ENCODE assay signal across 24 mouse cellular contexts in the genomic region with DNA sequence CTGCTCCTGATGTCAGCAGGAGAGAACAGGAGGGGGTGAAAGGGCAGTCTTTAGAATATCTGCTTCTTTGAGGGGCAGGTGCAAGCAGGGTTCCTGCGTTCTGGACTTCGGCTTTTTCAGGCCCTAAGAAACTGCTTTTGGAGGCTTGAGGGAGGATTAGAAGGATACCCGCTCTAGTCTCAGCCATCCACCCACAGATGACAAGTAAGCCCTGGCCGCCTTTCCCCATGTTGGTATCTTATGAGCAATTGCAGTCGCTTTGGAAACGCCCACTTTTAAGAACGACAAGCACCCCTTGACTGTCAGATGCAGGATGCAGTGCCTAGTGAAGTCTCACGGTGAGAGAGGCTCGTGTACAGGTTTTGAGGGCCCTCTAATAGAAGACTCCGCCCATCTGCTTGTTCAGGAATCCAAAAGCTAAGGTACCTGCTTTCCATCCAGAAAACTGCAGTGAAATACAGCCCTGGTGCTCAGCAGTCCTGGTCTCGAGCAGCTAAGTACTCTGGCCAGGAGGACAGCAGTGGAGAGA. TPM values are rescaled to one million over a fixed set of nuclear protein-coding genes. Genes with fewer than 3 reads are reported as not detected.
A peak's percentile ranks its signal among the peaks of the same experiment; 100 is the strongest.
DNase-seq lines count a peak whose midpoint lies in the region; ATAC-seq and TF ChIP-seq lines count a peak whose summit lies in the region.
"Had no signal": no experiment of that assay in that cellular context is flagged by ENCODE, and none has a peak within 500 bp of the region (broad histone marks: within the 10 kb centered on the region; RNA-seq: fewer than 3 reads in every experiment).

No protein-coding gene starts in this region.

- H3K9me3 ChIP-seq in forebrain, embryonic 11.5 days (ENCODE audit: control insufficient read depth, low read length) = no peaks in the 10 kb centered on the region
- H3K9me3 ChIP-seq in forebrain, postnatal 0 days (ENCODE audit: low read length) = no peaks in the 10 kb centered on the region
- H3K9me3 ChIP-seq in liver, embryonic 12.5 days (replicated peaks) = no peaks in the 10 kb centered on the region
- H3K9me3 ChIP-seq in liver, postnatal 0 days (ENCODE audit: low read length) = no peaks in the 10 kb centered on the region
- H3K9me3 ChIP-seq in lung, embryonic 16.5 days (ENCODE audit: control insufficient read depth, low read length) = no peaks in the 10 kb centered on the region
- H3K9me3 ChIP-seq in stomach, postnatal 0 days (ENCODE audit: control insufficient read depth, low read length) = no peaks in the 10 kb centered on the region
- H3K9me3 ChIP-seq: forebrain, embryonic 15.5 days; heart, embryonic 15.5 days; hindbrain, embryonic 15.5 days; intestine, embryonic 15.5 days; midbrain, embryonic 15.5 days; neural tube, embryonic 13.5 days; stomach, embryonic 15.5 days had no signal

- no peaks in the 10 kb centered on the region for H3K27me3 ChIP-seq in forebrain, embryonic 11.5 days (ENCODE audit: control insufficient read depth, insufficient read depth, low read length)
- no peaks in the 10 kb centered on the region for H3K27me3 ChIP-seq in forebrain, postnatal 0 days (ENCODE audit: insufficient read depth, low read length)
- no peaks in the 10 kb centered on the region for H3K27me3 ChIP-seq in liver, embryonic 12.5 days (replicated peaks)
- no peaks in the 10 kb centered on the region for H3K27me3 ChIP-seq in liver, postnatal 0 days (ENCODE audit: insufficient read depth, low read length)
- H3K27me3 ChIP-seq in lung, embryonic 16.5 days (ENCODE audit: control insufficient read depth, insufficient read depth, low read depth, low read length) = no peaks in the 10 kb centered on the region
- no peaks in the 10 kb centered on the region for H3K27me3 ChIP-seq in stomach, postnatal 0 days (ENCODE audit: control insufficient read depth, insufficient read depth, low read length)
- H3K27me3 ChIP-seq: forebrain, embryonic 15.5 days; heart, embryonic 15.5 days; hindbrain, embryonic 15.5 days; intestine, embryonic 15.5 days; midbrain, embryonic 15.5 days; neural tube, embryonic 13.5 days; stomach, embryonic 15.5 days had no signal

- no peak overlapping the region for H3K4me3 ChIP-seq in forebrain, embryonic 11.5 days (ENCODE audit: low read depth, low read length)
- no peak overlapping the region for H3K4me3 ChIP-seq in forebrain, postnatal 0 days (ENCODE audit: low read depth, low read length)
- no peak overlapping the region for H3K4me3 ChIP-seq in liver, embryonic 12.5 days
- no peak overlapping the region for H3K4me3 ChIP-seq in liver, postnatal 0 days (ENCODE audit: low read depth, low read length)
- no peak overlapping the region for H3K4me3 ChIP-seq in lung, embryonic 16.5 days (ENCODE audit: low read length)
- no peak overlapping the region for H3K4me3 ChIP-seq in stomach, postnatal 0 days (ENCODE audit: low read depth, low read length)
- H3K4me3 ChIP-seq: forebrain, embryonic 15.5 days; heart, embryonic 15.5 days; hindbrain, embryonic 15.5 days; intestine, embryonic 15.5 days; midbrain, embryonic 15.5 days; neural tube, embryonic 13.5 days; stomach, embryonic 15.5 days had no signal

- no peaks in the 10 kb centered on the region; the same call in 1 of the 2 replicates for H3K36me3 ChIP-seq in forebrain, embryonic 11.5 days (ENCODE audit: control insufficient read depth, insufficient read depth, low read length)
- H3K36me3 ChIP-seq in forebrain, postnatal 0 days (ENCODE audit: insufficient read depth) = peaks cover 62% of the 10 kb centered on the region
- peaks cover 89% of the 10 kb centered on the region for H3K36me3 ChIP-seq in liver, embryonic 12.5 days
- H3K36me3 ChIP-seq in liver, postnatal 0 days (replicated peaks; ENCODE audit: insufficient read depth, low read length) = peaks cover 53% of the 10 kb centered on the region
- peaks cover 5% of the 10 kb centered on the region; the same call in 1 of the 2 replicates for H3K36me3 ChIP-seq in lung, embryonic 16.5 days (ENCODE audit: control insufficient read depth, insufficient read depth, low read length)
- peaks cover 11% of the 10 kb centered on the region; the same call in 1 of the 2 replicates for H3K36me3 ChIP-seq in stomach, postnatal 0 days (ENCODE audit: control insufficient read depth, insufficient read depth, low read length)

- no peak overlapping the region for H3K27ac ChIP-seq in forebrain, embryonic 11.5 days (ENCODE audit: low read depth, low read length)
- no peak overlapping the region for H3K27ac ChIP-seq in forebrain, postnatal 0 days (ENCODE audit: low read depth, low read length)
- peak overlapping the region; percentile 72 for H3K27ac ChIP-seq in liver, embryonic 12.5 days
- H3K27ac ChIP-seq in liver, postnatal 0 days (ENCODE audit: low read depth) = no peak overlapping the region
- peak overlapping the region; percentile 84 for H3K27ac ChIP-seq in lung, embryonic 16.5 days (ENCODE audit: low read length)
- H3K27ac ChIP-seq in stomach, postnatal 0 days (replicated peaks) = no peak overlapping the region
- H3K27ac ChIP-seq: forebrain, embryonic 15.5 days; hindbrain, embryonic 15.5 days; intestine, embryonic 15.5 days; midbrain, embryonic 15.5 days; neural tube, embryonic 13.5 days; stomach, embryonic 15.5 days had no signal

- no peaks in the 10 kb centered on the region for H3K4me1 ChIP-seq in forebrain, embryonic 11.5 days (replicated peaks; ENCODE audit: control insufficient read depth, insufficient read depth, low read length)
- H3K4me1 ChIP-seq in forebrain, postnatal 0 days (ENCODE audit: insufficient read depth) = no peaks in the 10 kb centered on the region
- peaks cover 82% of the 10 kb centered on the region for H3K4me1 ChIP-seq in liver, embryonic 12.5 days
- peaks cover 6% of the 10 kb centered on the region for H3K4me1 ChIP-seq in liver, postnatal 0 days (ENCODE audit: insufficient read depth)
- peaks cover 16% of the 10 kb centered on the region for H3K4me1 ChIP-seq in lung, embryonic 16.5 days (replicated peaks; ENCODE audit: control insufficient read depth, insufficient read depth, low read length)
- H3K4me1 ChIP-seq in stomach, postnatal 0 days (replicated peaks; ENCODE audit: control insufficient read depth, insufficient read depth) = no peaks in the 10 kb centered on the region
- H3K4me1 ChIP-seq: forebrain, embryonic 15.5 days; hindbrain, embryonic 15.5 days; intestine, embryonic 15.5 days; midbrain, embryonic 15.5 days; neural tube, embryonic 13.5 days; stomach, embryonic 15.5 days had no signal

- no peak for TF ChIP-seq CTCF in forebrain, postnatal 0 days (IDR thresholded peaks at IDR 0.05; ENCODE audit: low read depth)
- TF ChIP-seq CTCF in liver, postnatal 0 days (IDR thresholded peaks at IDR 0.05; ENCODE audit: low read depth) = no peak
- TF ChIP-seq CTCF in stomach, postnatal 0 days (IDR thresholded peaks at IDR 0.05; ENCODE audit: low read depth) = no peak

- ATAC-seq in forebrain, embryonic 11.5 days (replicated peaks; ENCODE audit: low FRiP score) = no peak
- no peak for ATAC-seq in forebrain, postnatal 0 days
- ATAC-seq in liver, embryonic 12.5 days = no peak
- no peak for ATAC-seq in liver, postnatal 0 days
- ATAC-seq in lung, embryonic 16.5 days (ENCODE audit: low read depth) = peak; percentile 55
- no peak for ATAC-seq in stomach, postnatal 0 days (ENCODE audit: low FRiP score, low TSS enrichment)
- ATAC-seq: forebrain, embryonic 15.5 days; intestine, embryonic 15.5 days; midbrain, embryonic 15.5 days had no signal

- no peak for TF ChIP-seq EP300 in liver, postnatal 0 days (IDR thresholded peaks at IDR 0.05; ENCODE audit: low read depth)
- TF ChIP-seq EP300 in stomach, postnatal 0 days (optimal IDR thresholded peaks at IDR 0.05) = no peak

- no peak overlapping the region for H3K4me2 ChIP-seq in forebrain, embryonic 11.5 days (ENCODE audit: low read depth, low read length, severe bottlenecking)
- no peak overlapping the region for H3K4me2 ChIP-seq in forebrain, postnatal 0 days (ENCODE audit: low read depth)
- peak overlapping the region; percentile 40; the same call in 1 of the 2 replicates for H3K4me2 ChIP-seq in liver, embryonic 12.5 days
- H3K4me2 ChIP-seq in liver, postnatal 0 days (ENCODE audit: low read depth, low read length) = no peak overlapping the region
- H3K4me2 ChIP-seq in lung, embryonic 16.5 days (ENCODE audit: low read depth, low read length) = no peak overlapping the region
- no peak overlapping the region for H3K4me2 ChIP-seq in stomach, postnatal 0 days (replicated peaks; ENCODE audit: low read depth)
- H3K4me2 ChIP-seq: forebrain, embryonic 15.5 days; heart, embryonic 15.5 days; hindbrain, embryonic 15.5 days; intestine, embryonic 15.5 days; midbrain, embryonic 15.5 days; neural tube, embryonic 13.5 days; stomach, embryonic 15.5 days had no signal

- peak; percentile 42 for DNase-seq in forebrain, embryonic 11.5 days (ENCODE audit: low spot score)
- DNase-seq in forebrain, postnatal 0 days = no peak
- DNase-seq in liver, postnatal 0 days = no peak
- DNase-seq in stomach, postnatal 0 days (ENCODE audit: low spot score) = peak; percentile 10
- DNase-seq in kidney, postnatal 14 days = no peak
- no peak for DNase-seq in adipocyte (ENCODE audit: low spot score)
- DNase-seq: adrenal gland, postnatal 25 days; heart, postnatal 4 days; kidney, adult 8-10 months; kidney, postnatal 25 days; layer of hippocampus, postnatal 36 days; right cerebral cortex, postnatal 4 days; thymus, adult 18-20 months; thymus, postnatal 4 days had no signal

- H3K9ac ChIP-seq in forebrain, embryonic 11.5 days (ENCODE audit: low read length) = no peak overlapping the region
- H3K9ac ChIP-seq in forebrain, postnatal 0 days = no peak overlapping the region
- H3K9ac ChIP-seq in liver, embryonic 12.5 days = no peak overlapping the region
- H3K9ac ChIP-seq in liver, postnatal 0 days (replicated peaks) = no peak overlapping the region
- H3K9ac ChIP-seq in lung, embryonic 16.5 days (ENCODE audit: low read length) = no peak overlapping the region
- no peak overlapping the region for H3K9ac ChIP-seq in stomach, postnatal 0 days (ENCODE audit: low read length)
- H3K9ac ChIP-seq: forebrain, embryonic 15.5 days; heart, embryonic 15.5 days; hindbrain, embryonic 15.5 days; intestine, embryonic 15.5 days; liver, embryonic 14.5 days; midbrain, embryonic 15.5 days; neural tube, embryonic 13.5 days; stomach, embryonic 15.5 days had no signal

- WGBS in forebrain, embryonic 11.5 days = 84% methylated on average over 11 of the region's 11 CpGs
- 84% methylated on average over 11 of the region's 11 CpGs for WGBS in forebrain, postnatal 0 days
- WGBS in liver, embryonic 12.5 days (ENCODE audit: insufficient replicate concordance) = 79% methylated on average over 11 of the region's 11 CpGs
- 80% methylated on average over 11 of the region's 11 CpGs for WGBS in liver, postnatal 0 days (ENCODE audit: insufficient replicate concordance)
- WGBS in lung, embryonic 16.5 days = 67% methylated on average over 11 of the region's 11 CpGs
- 78% methylated on average over 11 of the region's 11 CpGs for WGBS in stomach, postnatal 0 days

RNA-seq across cellular contexts. Expression of a gene that starts 7.4 kb away (rescaled TPM):
- polyA plus RNA-seq in forebrain, embryonic 11.5 days (2014; fragmentation: Nextera tagmentation; extraction: Ambion mirVana) = 2.0 TPM in 2 replicates
- 1.6 and 3.0 TPM in 2 replicates for total RNA-seq in forebrain, postnatal 0 days (2014; rRNA removed)
- 1.8 and 2.1 TPM in 2 replicates for polyA plus RNA-seq in forebrain, postnatal 0 days (2015; fragmentation: Nextera tagmentation; extraction: Ambion mirVana)
- 9.9 and 10.0 TPM in 2 replicates for polyA plus RNA-seq in liver, embryonic 12.5 days (2016; fragmentation: Nextera tagmentation; extraction: Ambion mirVana)
- polyA plus RNA-seq in liver, postnatal 0 days (2015; fragmentation: Nextera tagmentation; extraction: Ambion mirVana) = 7.7 and 7.8 TPM in 2 replicates
- polyA plus RNA-seq in lung, embryonic 16.5 days (2015; fragmentation: Nextera tagmentation; extraction: Ambion mirVana) = 2.1 and 2.6 TPM in 2 replicates
- polyA plus RNA-seq in stomach, postnatal 0 days (2015; fragmentation: Nextera tagmentation; extraction: Ambion mirVana) = 2.7 and 2.8 TPM in 2 replicates

RNA-seq across cellular contexts. Expression of a gene that starts 7.4 kb away (rescaled TPM):
- polyA plus RNA-seq in forebrain, embryonic 11.5 days (2014; fragmentation: Nextera tagmentation; extraction: Ambion mirVana) = 80.7 and 85.0 TPM in 2 replicates
- total RNA-seq in forebrain, postnatal 0 days (2014; rRNA removed) = 76.4 and 109 TPM in 2 replicates
- polyA plus RNA-seq in forebrain, postnatal 0 days (2015; fragmentation: Nextera tagmentation; extraction: Ambion mirVana) = 126 and 140 TPM in 2 replicates
- 106 and 109 TPM in 2 replicates for polyA plus RNA-seq in liver, embryonic 12.5 days (2016; fragmentation: Nextera tagmentation; extraction: Ambion mirVana)
- 75.2 and 75.4 TPM in 2 replicates for polyA plus RNA-seq in liver, postnatal 0 days (2015; fragmentation: Nextera tagmentation; extraction: Ambion mirVana)
- 115 and 125 TPM in 2 replicates for polyA plus RNA-seq in lung, embryonic 16.5 days (2015; fragmentation: Nextera tagmentation; extraction: Ambion mirVana)
- polyA plus RNA-seq in stomach, postnatal 0 days (2015; fragmentation: Nextera tagmentation; extraction: Ambion mirVana) = 105 and 111 TPM in 2 replicates

RNA-seq across cellular contexts. Expression of a gene that starts 13.3 kb away (rescaled TPM):
- polyA plus RNA-seq in forebrain, embryonic 11.5 days (2014; fragmentation: Nextera tagmentation; extraction: Ambion mirVana) = 2.4 and 2.6 TPM in 2 replicates
- 0.86 and 0.92 TPM in 2 replicates for total RNA-seq in forebrain, postnatal 0 days (2014; rRNA removed)
- 0.54 and 1.1 TPM in 2 replicates for polyA plus RNA-seq in forebrain, postnatal 0 days (2015; fragmentation: Nextera tagmentation; extraction: Ambion mirVana)
- polyA plus RNA-seq in liver, embryonic 12.5 days (2016; fragmentation: Nextera tagmentation; extraction: Ambion mirVana) = 2.7 and 3.0 TPM in 2 replicates
- polyA plus RNA-seq in liver, postnatal 0 days (2015; fragmentation: Nextera tagmentation; extraction: Ambion mirVana) = 7.8 TPM in 2 replicates
- polyA plus RNA-seq in lung, embryonic 16.5 days (2015; fragmentation: Nextera tagmentation; extraction: Ambion mirVana) = 14.8 and 15.6 TPM in 2 replicates
- polyA plus RNA-seq in stomach, postnatal 0 days (2015; fragmentation: Nextera tagmentation; extraction: Ambion mirVana) = 17.1 and 19.9 TPM in 2 replicates

RNA-seq across cellular contexts. Expression of a gene that starts 21.3 kb away (rescaled TPM):
- 122 and 135 TPM in 2 replicates for polyA plus RNA-seq in forebrain, embryonic 11.5 days (2014; fragmentation: Nextera tagmentation; extraction: Ambion mirVana)
- total RNA-seq in forebrain, postnatal 0 days (2014; rRNA removed) = 26.2 and 36.7 TPM in 2 replicates
- polyA plus RNA-seq in forebrain, postnatal 0 days (2015; fragmentation: Nextera tagmentation; extraction: Ambion mirVana) = 30.6 and 31.6 TPM in 2 replicates
- polyA plus RNA-seq in liver, embryonic 12.5 days (2016; fragmentation: Nextera tagmentation; extraction: Ambion mirVana) = 239 TPM in 2 replicates
- polyA plus RNA-seq in liver, postnatal 0 days (2015; fragmentation: Nextera tagmentation; extraction: Ambion mirVana) = 62.9 and 65.7 TPM in 2 replicates
- polyA plus RNA-seq in lung, embryonic 16.5 days (2015; fragmentation: Nextera tagmentation; extraction: Ambion mirVana) = 69.1 and 76.2 TPM in 2 replicates
- polyA plus RNA-seq in stomach, postnatal 0 days (2015; fragmentation: Nextera tagmentation; extraction: Ambion mirVana) = 31.0 and 38.5 TPM in 2 replicates

RNA-seq across cellular contexts. Expression of a gene that starts 22.8 kb away (rescaled TPM):
- polyA plus RNA-seq in forebrain, embryonic 11.5 days (2014; fragmentation: Nextera tagmentation; extraction: Ambion mirVana) = 10.3 TPM in 2 replicates
- 1.8 and 2.7 TPM in 2 replicates for total RNA-seq in forebrain, postnatal 0 days (2014; rRNA removed)
- polyA plus RNA-seq in forebrain, postnatal 0 days (2015; fragmentation: Nextera tagmentation; extraction: Ambion mirVana) = 7.0 and 7.5 TPM in 2 replicates
- 11.9 and 13.8 TPM in 2 replicates for polyA plus RNA-seq in liver, embryonic 12.5 days (2016; fragmentation: Nextera tagmentation; extraction: Ambion mirVana)
- polyA plus RNA-seq in liver, postnatal 0 days (2015; fragmentation: Nextera tagmentation; extraction: Ambion mirVana) = 6.6 and 7.1 TPM in 2 replicates
- polyA plus RNA-seq in lung, embryonic 16.5 days (2015; fragmentation: Nextera tagmentation; extraction: Ambion mirVana) = 34.4 and 35.5 TPM in 2 replicates
- 3.4 and 3.7 TPM in 2 replicates for polyA plus RNA-seq in stomach, postnatal 0 days (2015; fragmentation: Nextera tagmentation; extraction: Ambion mirVana)

Comparison
In these comparisons a context has a peak if more than half of its experiments do, and no peak if none do; other contexts are left out.
1. DNase-seq: peak in forebrain, embryonic 11.5 days (single experiment) and stomach, postnatal 0 days (single experiment); none in forebrain, postnatal 0 days (single experiment), liver, postnatal 0 days (single experiment), kidney, postnatal 14 days (single experiment) and adipocyte (single experiment).
2. H3K27ac ChIP-seq: peak in liver, embryonic 12.5 days (single experiment) and lung, embryonic 16.5 days (single experiment); none in forebrain, embryonic 11.5 days (single experiment), forebrain, postnatal 0 days (single experiment), liver, postnatal 0 days (single experiment) and stomach, postnatal 0 days (single experiment).